ENCODE assay signal across 27 mouse cellular contexts in the genomic region with DNA sequence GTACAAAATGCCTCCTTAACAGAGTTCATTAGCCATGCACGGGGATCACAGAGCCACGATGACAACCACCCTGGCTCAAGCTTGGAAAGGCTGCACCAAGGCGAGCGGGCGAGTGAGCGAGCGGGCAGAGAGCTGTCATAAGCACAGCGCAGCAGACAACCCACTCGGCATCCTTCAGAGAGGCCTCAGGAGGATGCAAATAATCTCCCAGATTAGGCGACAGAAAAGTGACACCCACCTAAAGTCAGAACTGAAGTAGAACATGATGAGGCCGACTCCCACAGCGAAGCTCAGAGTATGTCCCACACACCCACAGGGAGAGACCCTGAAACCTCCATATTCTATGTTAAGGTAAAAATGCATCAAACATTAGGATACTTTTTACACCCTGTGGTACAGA.
"Had no signal": no experiment of that assay in that cellular context is flagged by ENCODE, and none has a peak within 500 bp of the region (broad histone marks: within the 10 kb centered on the region; RNA-seq: fewer than 3 reads in every experiment).

No protein-coding gene starts in this region.

- H3K9me3 ChIP-seq: hindbrain, embryonic 10.5 days; hindbrain, embryonic 12.5 days; intestine, embryonic 15.5 days; limb, embryonic 10.5 days; limb, embryonic 12.5 days; liver, embryonic 13.5 days had no signal

- H3K4me3 ChIP-seq: gastrocnemius, adult 2 months; heart, adult 2 months; hindbrain, embryonic 10.5 days; hindbrain, embryonic 12.5 days; intestine, embryonic 15.5 days; left cerebral cortex, adult 2 months; limb, embryonic 10.5 days; limb, embryonic 12.5 days; liver, embryonic 13.5 days had no signal

- H3K27ac ChIP-seq: gastrocnemius, adult 2 months; heart, adult 2 months; hindbrain, embryonic 10.5 days; hindbrain, embryonic 12.5 days; hindbrain, embryonic 14.5 days; intestine, embryonic 15.5 days; left cerebral cortex, adult 2 months; limb, embryonic 10.5 days; limb, embryonic 12.5 days; liver, embryonic 13.5 days had no signal

- H3K27me3 ChIP-seq: hindbrain, embryonic 12.5 days; intestine, embryonic 15.5 days; limb, embryonic 12.5 days; liver, embryonic 13.5 days had no signal

- H3K9ac ChIP-seq: hindbrain, embryonic 12.5 days; hindbrain, embryonic 14.5 days; intestine, embryonic 15.5 days; limb, embryonic 12.5 days; liver, embryonic 13.5 days had no signal

- DNase-seq: gastrocnemius, adult 2 months; gastrocnemius, postnatal 10 days; gastrocnemius, postnatal 25 days; heart, adult 2 months; heart, postnatal 10 days; heart, postnatal 4 days; kidney, adult 18-20 months; kidney, adult 8-10 months; kidney, postnatal 10 days; kidney, postnatal 25 days; kidney, postnatal 4 days; layer of hippocampus, adult 9-11 months; liver; liver, embryonic 13.5 days had no signal

- ATAC-seq: forebrain, embryonic 16.5 days; hindbrain, embryonic 16.5 days; inflammation-experienced regulatory T-cells, adult 6 months; intestine, embryonic 15.5 days; intestine, postnatal 0 days had no signal

- H3K36me3 ChIP-seq: intestine, embryonic 15.5 days had no signal

- H3K4me2 ChIP-seq: heart, embryonic 11.5 days; hindbrain, embryonic 12.5 days; hindbrain, embryonic 14.5 days; intestine, embryonic 15.5 days; limb, embryonic 12.5 days; liver, embryonic 11.5 days; liver, embryonic 13.5 days had no signal
